Mouse (Mus musculus) common myeloid progenitor, adult 5-6 weeks (primary cell): Measurements from ENCODE around the gene Tns1. TPM values are rescaled to one million over a fixed set of nuclear protein-coding genes. Genes with fewer than 3 reads are reported as not detected.

ENCODE experiments used
- total RNA-seq: library from RNA; stranded (forward); fragments of 200-1000, 187-1606 nt; gene quantifications from 2 replicates; pipeline ENCODE4 v1.2.3, GENCODE M21; 2017

Gene Tns1
- total RNA-seq, 1 experiment from 2014 or later, result 39.4 TPM

Other genes starting within 250 kb of the Tns1 start
- 3.8 and 4.0 TPM in 2 replicates for gene Rufy4, start 1.1 kb upstream of the Tns1 start, total RNA-seq
- gene Cxcr2, start 29.5 kb upstream of the Tns1 start, total RNA-seq, result 9.4 and 9.6 TPM in 2 replicates
- not detected in 2 replicates for gene Cxcr1, start 70.2 kb upstream of the Tns1 start, total RNA-seq
- gene Arpc2, start 111.6 kb upstream of the Tns1 start, total RNA-seq, result 298 and 302 TPM in 2 replicates
- gene Gpbar1, start 154.1 kb upstream of the Tns1 start, total RNA-seq, result not detected in 2 replicates
- 84.2 and 100 TPM in 2 replicates for gene Aamp, start 160.3 kb upstream of the Tns1 start, total RNA-seq
- 11.6 and 17.2 TPM in 2 replicates for gene Pnkd, start 160.5 kb upstream of the Tns1 start, total RNA-seq
- gene Tmbim1, start 181.2 kb upstream of the Tns1 start, total RNA-seq, result 16.1 and 19.7 TPM in 2 replicates
- gene Catip, start 237.7 kb upstream of the Tns1 start, total RNA-seq, result not detected in 2 replicates